Comparison of ENCODE assay signal across 8 mouse cellular contexts in the genomic region with DNA sequence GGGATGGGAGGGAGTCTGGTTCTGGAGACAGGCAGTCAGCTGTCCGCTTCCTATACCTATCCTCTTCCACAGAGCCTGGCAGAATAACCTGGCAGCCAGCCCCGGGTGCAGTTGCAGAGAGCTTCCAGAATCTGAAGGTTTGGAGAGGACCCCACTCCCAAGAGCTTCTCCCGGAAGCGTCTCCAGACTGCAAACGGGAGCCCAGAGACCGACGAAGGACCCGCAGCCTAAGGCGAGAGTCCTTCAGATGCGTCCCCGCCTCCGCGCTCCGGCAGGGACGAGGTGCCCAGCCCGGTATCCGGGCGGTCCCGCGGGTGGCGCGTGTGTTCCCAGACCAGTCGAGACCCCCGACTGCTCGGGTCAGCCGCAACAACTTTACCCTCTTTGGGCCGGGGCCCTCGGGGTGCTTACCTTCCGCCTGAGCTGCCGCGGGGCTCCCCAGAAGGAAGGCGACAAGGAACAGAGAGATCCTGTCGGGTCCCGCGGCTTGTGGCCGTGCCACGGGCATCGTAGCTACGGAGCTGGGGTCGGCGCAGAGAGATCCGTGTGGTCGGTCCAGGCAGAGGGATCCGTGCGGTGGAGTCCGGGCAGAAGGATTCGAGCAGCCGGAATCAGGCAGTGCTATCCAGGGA. TPM values are rescaled to one million over a fixed set of nuclear protein-coding genes. Genes with fewer than 3 reads are reported as not detected.
DNase-seq lines count a peak whose midpoint lies in the region; ATAC-seq lines count a peak whose summit lies in the region.

No protein-coding gene starts in this region.

- H3K36me3 ChIP-seq in heart, embryonic 14.5 days (ENCODE audit: control insufficient read depth, insufficient read depth, low read length) = no peaks in the 10 kb centered on the region
- H3K36me3 ChIP-seq in forebrain, embryonic 12.5 days (replicated peaks) = no peaks in the 10 kb centered on the region
- no peaks in the 10 kb centered on the region for H3K36me3 ChIP-seq in limb, embryonic 11.5 days (ENCODE audit: control insufficient read depth, insufficient read depth, low read length)
- H3K36me3 ChIP-seq in stomach, embryonic 14.5 days (ENCODE audit: control insufficient read depth, insufficient read depth, low read length) = no peaks in the 10 kb centered on the region

- ATAC-seq in heart, embryonic 14.5 days (ENCODE audit: insufficient number of reproducible peaks, insufficient read depth, low FRiP score, low read depth) = no peak
- ATAC-seq in cerebellum, adult (ENCODE audit: insufficient number of reproducible peaks, low FRiP score, low TSS enrichment) = 0 out of 2 replicates have a peak, but pooled peaks have one; percentile 23
- peak; percentile 53 for ATAC-seq in forebrain, embryonic 12.5 days (ENCODE audit: low FRiP score)
- no peak for ATAC-seq in limb, embryonic 11.5 days (ENCODE audit: insufficient number of reproducible peaks, low FRiP score, low TSS enrichment, low read depth)
- ATAC-seq in stomach, embryonic 14.5 days (ENCODE audit: insufficient number of reproducible peaks, insufficient read depth, low FRiP score, low read depth) = 0 out of 2 replicates have a peak, but pooled peaks have one; percentile 21

- no peak for DNase-seq in heart, adult 8-10 months (ENCODE audit: low spot score)
- no peak for DNase-seq in limb, embryonic 11.5 days (ENCODE audit: low spot score)
- DNase-seq in adrenal gland, adult 2 months = no peak
- no peak for DNase-seq in testis, postnatal 14 days (ENCODE audit: low spot score)

- no peaks in the 10 kb centered on the region for H3K9me3 ChIP-seq in heart, embryonic 14.5 days (ENCODE audit: control insufficient read depth, low read length)
- no peaks in the 10 kb centered on the region for H3K9me3 ChIP-seq in forebrain, embryonic 12.5 days
- H3K9me3 ChIP-seq in limb, embryonic 11.5 days (ENCODE audit: control insufficient read depth, low read length) = no peaks in the 10 kb centered on the region
- H3K9me3 ChIP-seq in stomach, embryonic 14.5 days (ENCODE audit: control insufficient read depth, low read depth, low read length) = no peaks in the 10 kb centered on the region

- H3K27ac ChIP-seq in heart, embryonic 14.5 days (replicated peaks in 1 of 2; ENCODE audit: control insufficient read depth in 1 of 2, insufficient read depth in 1 of 2, low read depth in 2 of 2, low read length in 2 of 2) = no peak overlapping the region
- peak overlapping the region; percentile 67 for H3K27ac ChIP-seq in forebrain, embryonic 12.5 days
- H3K27ac ChIP-seq in limb, embryonic 11.5 days (replicated peaks; ENCODE audit: low read depth, low read length) = no peak overlapping the region
- H3K27ac ChIP-seq in stomach, embryonic 14.5 days (ENCODE audit: low read length) = no peak overlapping the region

- peaks cover 0 to 7% of the 10 kb centered on the region in 2 experiments; a peak in 2 of 4 replicates for H3K4me1 ChIP-seq in heart, embryonic 14.5 days (ENCODE audit: control insufficient read depth in 2 of 2, insufficient read depth in 2 of 2, low read length in 2 of 2)
- H3K4me1 ChIP-seq in forebrain, embryonic 12.5 days = peaks cover 41% of the 10 kb centered on the region
- H3K4me1 ChIP-seq in limb, embryonic 11.5 days (ENCODE audit: control insufficient read depth, insufficient read depth, low read length) = 0 out of 2 replicates have a peak, but pooled peaks cover 5% of the 10 kb centered on the region
- H3K4me1 ChIP-seq in stomach, embryonic 14.5 days (ENCODE audit: control insufficient read depth, insufficient read depth, low read length) = peaks cover 4% of the 10 kb centered on the region; the same call in 1 of the 2 replicates

- peak overlapping the region; percentile 21 to 31 for H3K4me3 ChIP-seq in heart, embryonic 14.5 days (ENCODE audit: control insufficient read depth in 1 of 2, insufficient read depth in 1 of 2, low read depth in 1 of 2, low read length in 2 of 2)
- H3K4me3 ChIP-seq in forebrain, embryonic 12.5 days (replicated peaks) = peak overlapping the region; percentile 62
- peak overlapping the region; percentile 20 for H3K4me3 ChIP-seq in limb, embryonic 11.5 days (ENCODE audit: low read depth, low read length)
- H3K4me3 ChIP-seq in stomach, embryonic 14.5 days (ENCODE audit: low read depth, low read length) = peak overlapping the region; percentile 35

- H3K4me2 ChIP-seq in heart, embryonic 14.5 days (ENCODE audit: low read length) = peak overlapping the region; percentile 63
- H3K4me2 ChIP-seq in forebrain, embryonic 12.5 days = peak overlapping the region; percentile 93
- peak overlapping the region; percentile 39 for H3K4me2 ChIP-seq in limb, embryonic 11.5 days (ENCODE audit: low read depth, severe bottlenecking)
- peak overlapping the region; percentile 63 for H3K4me2 ChIP-seq in stomach, embryonic 14.5 days (replicated peaks; ENCODE audit: low read depth, low read length)

- no peak overlapping the region for H3K9ac ChIP-seq in heart, embryonic 14.5 days (ENCODE audit: low read length)
- H3K9ac ChIP-seq in forebrain, embryonic 12.5 days = peak overlapping the region; percentile 75
- no peak overlapping the region for H3K9ac ChIP-seq in limb, embryonic 11.5 days (ENCODE audit: low read length)
- no peak overlapping the region for H3K9ac ChIP-seq in stomach, embryonic 14.5 days (replicated peaks; ENCODE audit: low read depth, low read length)

- peaks cover 82% of the 10 kb centered on the region for H3K27me3 ChIP-seq in heart, embryonic 14.5 days (ENCODE audit: control insufficient read depth, insufficient read depth, low read length)
- H3K27me3 ChIP-seq in forebrain, embryonic 12.5 days = peaks cover 77% of the 10 kb centered on the region
- H3K27me3 ChIP-seq in limb, embryonic 11.5 days (ENCODE audit: control insufficient read depth, insufficient read depth, low read length) = peaks cover 48% of the 10 kb centered on the region
- peaks cover 27% of the 10 kb centered on the region for H3K27me3 ChIP-seq in stomach, embryonic 14.5 days (ENCODE audit: control insufficient read depth, insufficient read depth, low read length)

- under 1% methylated on average over 48 of the region's 48 CpGs for WGBS in heart, embryonic 14.5 days
- WGBS in forebrain, embryonic 12.5 days = under 1% methylated on average over 48 of the region's 48 CpGs
- under 1% methylated on average over 48 of the region's 48 CpGs for WGBS in limb, embryonic 11.5 days
- WGBS in stomach, embryonic 14.5 days = under 1% methylated on average over 48 of the region's 48 CpGs

RNA-seq across cellular contexts. Expression of a gene that starts 0.5 kb away (rescaled TPM):
- 0.27 and 0.31 TPM in 2 replicates for polyA plus RNA-seq in heart, embryonic 14.5 days (2014; fragmentation: Nextera tagmentation; extraction: Ambion mirVana)
- under 1 TPM; 0.08 to 0.22 (median 0.17) TPM for total RNA-seq in heart, adult 8-10 months (2022)
- 13.4 and 14.8 TPM in 2 replicates for polyA plus RNA-seq in forebrain, embryonic 12.5 days (2016; fragmentation: Nextera tagmentation; extraction: Ambion mirVana)
- polyA plus RNA-seq in limb, embryonic 11.5 days (2014; fragmentation: Nextera tagmentation; extraction: Ambion mirVana) = 0.13 and 0.21 TPM in 2 replicates
- polyA plus RNA-seq in stomach, embryonic 14.5 days (2014; fragmentation: Nextera tagmentation; extraction: Ambion mirVana) = 2.3 and 2.6 TPM in 2 replicates
- 1 to 10 TPM; 7.0 to 8.9 TPM for total RNA-seq in adrenal gland, adult 2 months (2021)
- polyA plus RNA-seq in adrenal gland, adult 2 months (2012; rRNA removed) = 3.7 and 5.1 TPM in 2 replicates

Comparison
In these comparisons a context has a peak if more than half of its experiments do, and no peak if none do; other contexts are left out.
1. ATAC-seq: peak in cerebellum, adult (single experiment), forebrain, embryonic 12.5 days (single experiment) and stomach, embryonic 14.5 days (single experiment); none in heart, embryonic 14.5 days (single experiment) and limb, embryonic 11.5 days (single experiment).
2. H3K4me2 ChIP-seq: peak in every context shown above with its lines; median percentile 93 in forebrain, embryonic 12.5 days; 63 in heart, embryonic 14.5 days; 63 in stomach, embryonic 14.5 days; 39 in limb, embryonic 11.5 days.
3. Peak in every context shown above with its lines, with median percentiles within 50 percentile points of each other: H3K4me3 ChIP-seq.